Mouse (Mus musculus) A20 (cell line): ENCODE results near the gene Aspdh.

Source experiments
- DNase-seq: peaks from one replicate; pipeline ENCODE4 v3.0.0-alpha.2; 2011; ENCODE audit warnings: low read depth, low spot score

Gene Aspdh

GRCm38 (mm10) chr7:44497361-44498055 is 32.3 kb downstream of the Aspdh start:
- peak; percentile 39 for DNase-seq

- no peak for DNase-seq
Observed at GRCm38 (mm10) chr7:44498922-44499321, 33.7 kb downstream of the Aspdh start.

- DNase-seq, result no peak
Observed at GRCm38 (mm10) chr7:44500046-44500445, 34.9 kb downstream of the Aspdh start.

- DNase-seq, result peak; percentile 75
Observed at GRCm38 (mm10) chr7:44501563-44502115, 36.4 kb downstream of the Aspdh start.

- no peak for DNase-seq
Observed at GRCm38 (mm10) chr7:44507491-44507890, 42.3 kb downstream of the Aspdh start.
